Mouse (Mus musculus): ENCODE data around the gene Acot7. TPM values are rescaled to one million over a fixed set of nuclear protein-coding genes. Genes with fewer than 3 reads are reported as not detected.
A peak's percentile ranks its signal among the peaks of the same experiment; 100 is the strongest.

Gene Acot7
- total RNA-seq, 2 experiments from 2014 or later, result 37.3 to 39.3 TPM

DNA sequence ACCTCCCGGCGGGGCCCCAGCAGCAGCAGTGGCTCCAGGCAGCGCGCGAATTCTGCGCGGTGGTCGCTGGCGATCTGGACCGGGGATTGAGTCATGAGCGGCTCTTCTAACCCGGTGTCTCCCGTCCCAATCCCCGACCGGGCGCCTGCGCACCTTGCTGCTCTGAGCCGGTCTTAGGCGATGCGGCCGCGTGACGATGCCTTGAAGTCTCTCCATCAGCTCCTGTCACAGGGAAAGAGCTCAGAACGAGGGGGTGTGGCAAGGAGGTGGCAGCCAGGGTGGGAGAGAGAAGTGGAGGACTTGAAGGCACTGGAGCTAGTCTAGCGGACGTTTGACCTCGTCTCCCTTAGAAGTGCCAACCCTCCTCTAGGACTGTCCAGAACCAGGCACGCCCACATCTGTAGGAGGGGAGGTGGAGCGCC, 135.3 kb downstream of the Acot7 start:
- DNase-seq, result no peak
- intact Hi-C loops (cut with DNase I), result no loop called here

DNA sequence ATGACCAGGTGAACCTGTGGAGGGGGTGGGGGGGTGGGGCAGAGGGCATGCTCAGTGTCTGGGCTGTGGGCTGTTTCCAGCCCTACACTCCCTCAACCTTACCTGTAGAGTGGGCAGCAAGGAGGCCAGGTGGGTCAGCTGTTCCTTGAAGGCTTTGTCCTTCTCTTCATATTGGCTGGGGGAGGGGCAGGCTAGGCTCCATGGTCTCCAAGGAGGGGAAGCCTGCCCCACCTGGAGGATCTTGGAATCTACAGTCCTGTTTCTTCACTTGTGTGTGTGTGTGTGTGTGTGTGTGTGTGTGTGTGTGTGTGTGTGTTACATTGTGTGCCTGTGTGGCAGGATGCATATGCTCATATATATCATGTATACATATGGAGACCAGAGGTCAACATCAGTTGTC, 136.0 kb downstream of the Acot7 start:
- DNase-seq, result no peak

GRCm38 (mm10) chr4:152315498-152316213, 137.7 kb downstream of the Acot7 start:
- intact Hi-C loops (cut with DNase I), result no loop called here
- no peak for DNase-seq

More for the DNA sequence above, 136.0 kb downstream of the Acot7 start:
- intact Hi-C loops (cut with DNase I), result no loop called here

DNA sequence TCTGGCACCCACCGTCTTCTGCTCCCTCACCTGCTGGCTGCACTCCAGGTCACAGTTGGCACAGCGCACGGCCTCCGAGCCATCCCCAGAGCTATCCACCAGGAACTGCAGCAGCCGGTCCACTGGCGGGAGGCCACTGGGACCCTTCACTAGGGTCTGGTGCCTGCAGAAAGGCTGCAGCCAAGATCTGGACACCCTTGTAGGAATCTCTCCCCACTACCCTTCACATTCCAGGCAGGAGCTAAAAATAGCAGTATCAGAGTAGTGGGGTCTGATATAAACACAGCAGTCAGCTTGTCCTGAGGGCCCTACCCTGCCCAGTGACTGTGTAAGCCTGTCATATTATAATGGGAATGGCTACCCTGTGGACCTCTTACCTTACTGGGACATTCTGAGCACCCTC, 139.7 kb downstream of the Acot7 start:
- DNase-seq, result peak; percentile 46 to 67
- intact Hi-C loops (cut with DNase I), result no loop called here

GRCm38 (mm10) chr4:152318517-152319234, 140.7 kb downstream of the Acot7 start, which contains the start of gene Rnf207:
TSS of gene Rnf207 (minus strand) at chr4:152318993.
- peak; percentile 67 to 73 for DNase-seq
- intact Hi-C loops (cut with DNase I), result no loop called here

Other genes with a start within 250 kb of the Acot7 start
- gene Dnajc11, start 244.4 kb upstream of the Acot7 start, total RNA-seq (2021), result 100 to 1,000 TPM in 1 of 2 experiments, 10 to 100 TPM in 1; 94.7 to 103 TPM
- gene Thap3, start 189.1 kb upstream of the Acot7 start, total RNA-seq (2021), result 10 to 100 TPM; 13.9 to 14.5 TPM
- 1 to 10 TPM; 7.6 to 8.5 TPM for gene Phf13, start 181.9 kb upstream of the Acot7 start, total RNA-seq (2021)
- gene Klhl21, start 169.3 kb upstream of the Acot7 start, total RNA-seq (2021), result 10 to 100 TPM; 53.0 to 56.9 TPM
- 1 to 10 TPM; 4.7 to 7.5 TPM for gene Zbtb48, start 150.5 kb upstream of the Acot7 start, total RNA-seq (2021)
- under 1 TPM in 1 of 2 experiments, not detected in 1; 0.07 TPM for gene Tas1r1, start 139.6 kb upstream of the Acot7 start, total RNA-seq (2021)
- 10 to 100 TPM; 10.5 to 10.9 TPM for gene Nol9, start 138.8 kb upstream of the Acot7 start, total RNA-seq (2021)
- 10 to 100 TPM; 27.0 to 28.9 TPM for gene Plekhg5, start 105.6 kb upstream of the Acot7 start, total RNA-seq (2021)
- gene Tnfrsf25, start 62.2 kb upstream of the Acot7 start, total RNA-seq (2021), result 1 to 10 TPM; 4.0 to 6.7 TPM
- 1 to 10 TPM; 1.4 to 2.0 TPM for gene Espn, start 25.8 kb upstream of the Acot7 start, total RNA-seq (2021)
- not detected for gene Hes2, start 19.3 kb upstream of the Acot7 start, total RNA-seq (2021)
- gene Gpr153, start 96.1 kb downstream of the Acot7 start, total RNA-seq (2021), result 10 to 100 TPM; 19.9 to 20.6 TPM
- not detected for gene Hes3, start 113.5 kb downstream of the Acot7 start, total RNA-seq (2021)
- 10 to 100 TPM; 25.9 to 27.2 TPM for gene Icmt, start 119.1 kb downstream of the Acot7 start, total RNA-seq (2021)
- gene Rnf207, start 140.9 kb downstream of the Acot7 start, total RNA-seq (2021), result 10 to 100 TPM; 84.5 to 95.8 TPM
- gene Rpl22, start 147.6 kb downstream of the Acot7 start, total RNA-seq (2021), result 100 to 1,000 TPM; 223 to 252 TPM
- gene Chd5, start 160.5 kb downstream of the Acot7 start, total RNA-seq (2021), result under 1 TPM; 0.10 to 0.60 TPM